Mouse (Mus musculus) liver, postnatal 0 days (tissue): Measurements from ENCODE around the gene Slit3.

Experiments used
- CTCF ChIP-seq: sonication (generic); IDR thresholded peaks from 2 replicates; pipeline ENCODE4 v1.5.1; 2016; ENCODE audit warnings: antibody characterized with exemption, low read depth
- EP300 ChIP-seq: IDR thresholded peaks from 2 replicates; pipeline ENCODE4 v1.6.1; 2016; ENCODE audit warnings: antibody characterized with exemption, low read depth, mild to moderate bottlenecking

GRCm38 (mm10) chr11:35261562-35262087, 140.6 kb downstream of the Slit3 start:
- TF ChIP-seq EP300 = no peak
- TF ChIP-seq CTCF = no peak
